Mouse (Mus musculus): ENCODE measurements around the gene Slc16a5. TPM values are rescaled to one million over a fixed set of nuclear protein-coding genes. Genes with fewer than 3 reads are reported as not detected.

Slc16a5 gene
- polyA plus RNA-seq, 1 experiment from 2014 or later: 0.11 TPM

GRCm38 (mm10) chr11:115521080-115521479, 58.8 kb downstream of the Slc16a5 start:
- Histone ChIP-seq H3K27me3 (ENCODE audit: control insufficient read depth, insufficient read depth, low read length) (no peaks in the 10 kb centered on the region), H3K4me3 (ENCODE audit: low read depth, low read length) (no peak overlapping the region), H3K36me3 (ENCODE audit: control insufficient read depth, insufficient read depth, low read length) (0 out of 2 replicates have a peak, but pooled peaks cover 4% of the 10 kb centered on the region), H3K4me1 (replicated peaks; ENCODE audit: control insufficient read depth, insufficient read depth, low read length) (no peaks in the 10 kb centered on the region), H3K9ac (ENCODE audit: low read depth, low read length) (no peak overlapping the region), H3K9me3 (ENCODE audit: control insufficient read depth, low read length) (no peaks in the 10 kb centered on the region), H3K4me2 (replicated peaks; ENCODE audit: low read depth, low read length) (no peak overlapping the region), H3K27ac (ENCODE audit: low read depth, low read length) (no peak overlapping the region)
- ATAC-seq (ENCODE audit: low FRiP score) (no peak), DNase-seq (ENCODE audit: low spot score) (no peak)
- 82% methylated on average over 4 of the region's 4 CpGs for WGBS

GRCm38 (mm10) chr11:115522238-115522637, 60.0 kb downstream of the Slc16a5 start:
- H3K4me1 ChIP-seq (replicated peaks; ENCODE audit: control insufficient read depth, insufficient read depth, low read length): no peaks in the 10 kb centered on the region
- ATAC-seq (ENCODE audit: low FRiP score) (no peak), DNase-seq (ENCODE audit: low spot score) (no peak)
- no peaks in the 10 kb centered on the region for H3K27me3 ChIP-seq (ENCODE audit: control insufficient read depth, insufficient read depth, low read length)
- no peak overlapping the region for H3K4me3 ChIP-seq (ENCODE audit: low read depth, low read length)
- H3K4me2 ChIP-seq (replicated peaks; ENCODE audit: low read depth, low read length): no peak overlapping the region
- no peaks in the 10 kb centered on the region for H3K9me3 ChIP-seq (ENCODE audit: control insufficient read depth, low read length)
- H3K36me3 ChIP-seq (ENCODE audit: control insufficient read depth, insufficient read depth, low read length): peaks cover 5% of the 10 kb centered on the region; the same call in 1 of the 2 replicates
- 91% methylated on average over 2 of the region's 2 CpGs for WGBS
- H3K27ac ChIP-seq (ENCODE audit: low read depth, low read length): no peak overlapping the region
- H3K9ac ChIP-seq (ENCODE audit: low read depth, low read length): no peak overlapping the region

- H3K27me3 ChIP-seq (ENCODE audit: control insufficient read depth, insufficient read depth, low read length): no peaks in the 10 kb centered on the region
- WGBS: 81% methylated on average over 2 of the region's 2 CpGs
- DNase-seq (ENCODE audit: low spot score): no peak
- ATAC-seq (ENCODE audit: low FRiP score): no peak
- H3K9me3 ChIP-seq (ENCODE audit: control insufficient read depth, low read length): no peaks in the 10 kb centered on the region
- H3K27ac ChIP-seq (ENCODE audit: low read depth, low read length): no peak overlapping the region
- H3K4me2 ChIP-seq (replicated peaks; ENCODE audit: low read depth, low read length): no peak overlapping the region
- no peaks in the 10 kb centered on the region for H3K4me1 ChIP-seq (replicated peaks; ENCODE audit: control insufficient read depth, insufficient read depth, low read length)
- H3K36me3 ChIP-seq (ENCODE audit: control insufficient read depth, insufficient read depth, low read length): peaks cover 7% of the 10 kb centered on the region; the same call in 1 of the 2 replicates
- no peak overlapping the region for H3K9ac ChIP-seq (ENCODE audit: low read depth, low read length)
- H3K4me3 ChIP-seq (ENCODE audit: low read depth, low read length): no peak overlapping the region
Observed at GRCm38 (mm10) chr11:115522703-115523102, 60.4 kb downstream of the Slc16a5 start.

Other genes with a start within 250 kb of the Slc16a5 start
- gene Grin2c, start 195.2 kb upstream of the Slc16a5 start, polyA plus RNA-seq (2014; fragmentation: Nextera tagmentation; extraction: Ambion mirVana): 0.25 and 0.43 TPM in 2 replicates
- gene Fdxr, start 185.4 kb upstream of the Slc16a5 start, polyA plus RNA-seq (2014; fragmentation: Nextera tagmentation; extraction: Ambion mirVana): 11.6 and 14.9 TPM in 2 replicates
- gene Fads6, start 164.8 kb upstream of the Slc16a5 start, polyA plus RNA-seq (2014; fragmentation: Nextera tagmentation; extraction: Ambion mirVana): 0.40 and 0.52 TPM in 2 replicates
- not detected in 2 replicates for gene Otop2, start 155.3 kb upstream of the Slc16a5 start, polyA plus RNA-seq (2014; fragmentation: Nextera tagmentation; extraction: Ambion mirVana)
- gene Ush1g, start 140.4 kb upstream of the Slc16a5 start, polyA plus RNA-seq (2014; fragmentation: Nextera tagmentation; extraction: Ambion mirVana): 0.05 TPM in 1 of 2 replicates, not detected in the other
- gene Otop3, start 127.7 kb upstream of the Slc16a5 start, polyA plus RNA-seq (2014; fragmentation: Nextera tagmentation; extraction: Ambion mirVana): 0.15 and 0.20 TPM in 2 replicates
- 10.9 and 15.3 TPM in 2 replicates for gene Hid1, start 94.7 kb upstream of the Slc16a5 start, polyA plus RNA-seq (2014; fragmentation: Nextera tagmentation; extraction: Ambion mirVana)
- 19.0 and 20.0 TPM in 2 replicates for gene Cdr2l, start 80.6 kb upstream of the Slc16a5 start, polyA plus RNA-seq (2014; fragmentation: Nextera tagmentation; extraction: Ambion mirVana)
- 226 and 243 TPM in 2 replicates for gene Mrpl58, start 58.7 kb upstream of the Slc16a5 start, polyA plus RNA-seq (2014; fragmentation: Nextera tagmentation; extraction: Ambion mirVana)
- 899 and 905 TPM in 2 replicates for gene Atp5h, start 42.5 kb upstream of the Slc16a5 start, polyA plus RNA-seq (2014; fragmentation: Nextera tagmentation; extraction: Ambion mirVana)
- gene Kctd2, start 42.3 kb upstream of the Slc16a5 start, polyA plus RNA-seq (2014; fragmentation: Nextera tagmentation; extraction: Ambion mirVana): 21.0 and 27.5 TPM in 2 replicates
- gene Trim80, start 21.9 kb upstream of the Slc16a5 start, polyA plus RNA-seq (2014; fragmentation: Nextera tagmentation; extraction: Ambion mirVana): not detected in 2 replicates
- 7.5 and 9.0 TPM in 2 replicates for gene Armc7, start 13.2 kb downstream of the Slc16a5 start, polyA plus RNA-seq (2014; fragmentation: Nextera tagmentation; extraction: Ambion mirVana)
- 75.8 and 84.6 TPM in 2 replicates for gene Nt5c, start 29.4 kb downstream of the Slc16a5 start, polyA plus RNA-seq (2014; fragmentation: Nextera tagmentation; extraction: Ambion mirVana)
- 990 and 1,006 TPM in 2 replicates for gene Jpt1, start 51.9 kb downstream of the Slc16a5 start, polyA plus RNA-seq (2014; fragmentation: Nextera tagmentation; extraction: Ambion mirVana)
- gene Sumo2, start 73.8 kb downstream of the Slc16a5 start, polyA plus RNA-seq (2014; fragmentation: Nextera tagmentation; extraction: Ambion mirVana): 1,523 and 1,527 TPM in 2 replicates
- 156 and 175 TPM in 2 replicates for gene Nup85, start 102.0 kb downstream of the Slc16a5 start, polyA plus RNA-seq (2014; fragmentation: Nextera tagmentation; extraction: Ambion mirVana)
- gene Mrps7, start 141.5 kb downstream of the Slc16a5 start, polyA plus RNA-seq (2014; fragmentation: Nextera tagmentation; extraction: Ambion mirVana): 93.3 and 105 TPM in 2 replicates
- gene Gga3, start 141.6 kb downstream of the Slc16a5 start, polyA plus RNA-seq (2014; fragmentation: Nextera tagmentation; extraction: Ambion mirVana): 24.7 and 25.1 TPM in 2 replicates
- 14.2 and 17.7 TPM in 2 replicates for gene Mif4gd, start 150.5 kb downstream of the Slc16a5 start, polyA plus RNA-seq (2014; fragmentation: Nextera tagmentation; extraction: Ambion mirVana)
- gene Slc25a19, start 165.8 kb downstream of the Slc16a5 start, polyA plus RNA-seq (2014; fragmentation: Nextera tagmentation; extraction: Ambion mirVana): 24.9 and 27.1 TPM in 2 replicates
- 76.7 and 79.2 TPM in 2 replicates for gene Grb2, start 246.1 kb downstream of the Slc16a5 start, polyA plus RNA-seq (2014; fragmentation: Nextera tagmentation; extraction: Ambion mirVana)

Measured in hindbrain, embryonic 11.5 days (tissue).